Mouse (Mus musculus): ENCODE data around the gene Slc7a8. TPM values are rescaled to one million over a fixed set of nuclear protein-coding genes. Genes with fewer than 3 reads are reported as not detected.

Slc7a8 gene
- polyA plus RNA-seq, 1 experiment from 2014 or later, result 3.9 TPM

GRCm38 (mm10) chr14:54728823-54729653 lies 52.7 kb downstream of the Slc7a8 start:
- H3K4me1 ChIP-seq, result no peaks in the 10 kb centered on the region
- no peak overlapping the region for H3K9ac ChIP-seq
- no peaks in the 10 kb centered on the region for H3K9me3 ChIP-seq (replicated peaks)
- no peak overlapping the region for H3K4me3 ChIP-seq
- H3K27me3 ChIP-seq, result no peaks in the 10 kb centered on the region
- no peak overlapping the region for H3K27ac ChIP-seq
- H3K36me3 ChIP-seq, result no peaks in the 10 kb centered on the region
- WGBS, result 69% methylated on average over 13 of the region's 13 CpGs
- H3K4me2 ChIP-seq (replicated peaks), result no peak overlapping the region
- ATAC-seq (ENCODE audit: low FRiP score), result no peak

DNA sequence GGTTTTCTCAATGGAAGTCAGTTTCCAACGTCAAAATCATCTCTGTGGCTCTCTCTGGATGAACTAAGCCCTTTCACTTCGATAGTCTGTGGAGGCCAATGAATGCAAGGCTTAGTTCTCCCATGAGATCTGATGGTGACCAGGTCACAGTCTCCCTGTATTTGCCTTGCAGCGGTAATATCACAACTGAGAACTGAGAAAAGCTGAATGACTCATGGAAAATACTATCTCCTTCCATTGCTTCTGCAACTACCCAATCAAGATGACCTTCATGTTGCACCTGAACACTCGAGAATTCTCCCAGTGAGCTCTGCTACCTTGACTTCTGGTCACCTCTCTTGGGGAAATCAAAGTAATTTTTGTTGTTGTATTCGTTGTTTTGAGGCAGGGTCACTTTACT lies 54.2 kb downstream of the Slc7a8 start:
- H3K36me3 ChIP-seq, result no peaks in the 10 kb centered on the region
- 80% methylated on average over 5 of the region's 5 CpGs for WGBS
- no peak overlapping the region for H3K27ac ChIP-seq
- no peaks in the 10 kb centered on the region for H3K9me3 ChIP-seq (replicated peaks)
- no peak for ATAC-seq (ENCODE audit: low FRiP score)
- H3K4me1 ChIP-seq, result no peaks in the 10 kb centered on the region
- H3K27me3 ChIP-seq, result no peaks in the 10 kb centered on the region
- no peak overlapping the region for H3K4me2 ChIP-seq (replicated peaks)
- no peak overlapping the region for H3K4me3 ChIP-seq
- H3K9ac ChIP-seq, result no peak overlapping the region

DNA sequence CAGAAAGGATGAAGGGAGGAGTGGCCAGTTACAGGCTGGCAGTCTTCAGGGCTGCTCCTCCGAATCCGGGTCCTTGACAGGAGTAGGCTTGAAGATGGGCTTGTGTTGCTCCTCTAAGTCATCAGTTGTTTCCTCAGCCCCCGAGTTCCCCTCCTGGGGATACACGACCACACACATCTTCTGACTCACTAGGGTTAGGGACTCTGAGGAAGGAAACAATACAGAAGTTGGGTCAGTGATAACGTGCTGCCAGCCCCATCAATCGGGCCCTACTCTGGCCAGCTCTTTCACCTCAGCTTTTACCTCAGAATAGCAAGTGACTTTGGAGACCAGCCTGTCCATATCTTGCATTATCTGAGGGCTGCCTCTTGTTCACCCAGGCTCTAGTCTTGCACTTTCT lies 57.7 kb downstream of the Slc7a8 start:
- H3K4me3 ChIP-seq, result no peak overlapping the region
- no peaks in the 10 kb centered on the region for H3K36me3 ChIP-seq
- no peak overlapping the region for H3K27ac ChIP-seq
- no peaks in the 10 kb centered on the region for H3K4me1 ChIP-seq
- H3K9ac ChIP-seq, result no peak overlapping the region
- no peaks in the 10 kb centered on the region for H3K27me3 ChIP-seq
- H3K4me2 ChIP-seq (replicated peaks), result no peak overlapping the region
- ATAC-seq (ENCODE audit: low FRiP score), result no peak
- WGBS, result 78% methylated on average over 6 of the region's 6 CpGs
- no peaks in the 10 kb centered on the region for H3K9me3 ChIP-seq (replicated peaks)

DNA sequence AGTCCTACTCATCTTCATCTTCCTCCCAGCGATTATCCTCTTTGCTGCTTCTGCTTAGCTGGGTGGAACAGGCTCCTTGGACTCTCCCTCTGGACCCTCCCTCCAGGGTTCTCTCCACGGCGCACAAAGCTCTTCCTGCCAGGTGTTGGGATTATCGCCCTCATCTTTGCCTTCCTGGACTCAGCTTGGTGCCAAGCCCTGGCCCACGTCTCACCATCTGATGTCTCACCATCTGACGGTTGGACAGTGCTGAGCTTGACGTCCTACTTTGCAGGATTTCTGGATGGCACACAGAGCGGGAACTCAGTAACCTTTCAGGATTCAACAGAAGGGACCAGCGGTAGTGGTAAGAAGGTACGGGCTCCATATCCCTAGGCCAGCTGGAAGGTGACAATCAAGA lies 60.0 kb downstream of the Slc7a8 start:
- Histone ChIP-seq H3K27ac (no peak overlapping the region), H3K4me1 (no peaks in the 10 kb centered on the region), H3K9me3 (replicated peaks) (no peaks in the 10 kb centered on the region), H3K4me3 (no peak overlapping the region), H3K36me3 (no peaks in the 10 kb centered on the region), H3K9ac (no peak overlapping the region), H3K4me2 (replicated peaks) (no peak overlapping the region), H3K27me3 (no peaks in the 10 kb centered on the region)
- no peak for ATAC-seq (ENCODE audit: low FRiP score)
- 84% methylated on average over 10 of the region's 10 CpGs for WGBS

GRCm38 (mm10) chr14:54720654-54721350 lies 60.9 kb downstream of the Slc7a8 start:
- no peak overlapping the region for H3K9ac ChIP-seq
- H3K27ac ChIP-seq, result no peak overlapping the region
- H3K27me3 ChIP-seq, result no peaks in the 10 kb centered on the region
- 84% methylated on average over 7 of the region's 7 CpGs for WGBS
- H3K4me2 ChIP-seq (replicated peaks), result no peak overlapping the region
- no peaks in the 10 kb centered on the region for H3K4me1 ChIP-seq
- no peak for ATAC-seq (ENCODE audit: low FRiP score)
- H3K4me3 ChIP-seq, result no peak overlapping the region
- no peaks in the 10 kb centered on the region for H3K9me3 ChIP-seq (replicated peaks)
- no peaks in the 10 kb centered on the region for H3K36me3 ChIP-seq

- Histone ChIP-seq H3K4me1 (no peaks in the 10 kb centered on the region), H3K9me3 (replicated peaks) (no peaks in the 10 kb centered on the region), H3K4me3 (no peak overlapping the region), H3K9ac (no peak overlapping the region), H3K36me3 (no peaks in the 10 kb centered on the region), H3K4me2 (replicated peaks) (no peak overlapping the region), H3K27me3 (no peaks in the 10 kb centered on the region), H3K27ac (no peak overlapping the region)
- 90% methylated on average over 11 of the region's 11 CpGs for WGBS
- ATAC-seq (ENCODE audit: low FRiP score), result no peak
Observed at GRCm38 (mm10) chr14:54720041-54720440, 61.7 kb downstream of the Slc7a8 start.

GRCm38 (mm10) chr14:54715402-54715801 lies 66.3 kb downstream of the Slc7a8 start:
- Histone ChIP-seq H3K4me1 (peaks cover 6% of the 10 kb centered on the region), H3K9me3 (replicated peaks) (no peaks in the 10 kb centered on the region), H3K36me3 (no peaks in the 10 kb centered on the region), H3K4me2 (replicated peaks) (peak overlapping the region; percentile 70; the same call in 1 of the 2 replicates), H3K9ac (no peak overlapping the region), H3K27ac (no peak overlapping the region), H3K27me3 (no peaks in the 10 kb centered on the region), H3K4me3 (no peak overlapping the region)
- no peak for ATAC-seq (ENCODE audit: low FRiP score)
- WGBS, result 77% methylated on average over 1 of the region's 1 CpGs

GRCm38 (mm10) chr14:54714617-54715081 lies 67.1 kb downstream of the Slc7a8 start:
- peak; percentile 56 for ATAC-seq (ENCODE audit: low FRiP score)
- H3K4me2 ChIP-seq (replicated peaks), result peak overlapping the region; percentile 70
- H3K27me3 ChIP-seq, result no peaks in the 10 kb centered on the region
- H3K27ac ChIP-seq, result no peak overlapping the region; the same call in 1 of the 2 replicates
- H3K4me3 ChIP-seq, result peak overlapping the region; percentile 32
- H3K4me1 ChIP-seq, result peaks cover 8% of the 10 kb centered on the region
- H3K9me3 ChIP-seq (replicated peaks), result no peaks in the 10 kb centered on the region
- H3K36me3 ChIP-seq, result no peaks in the 10 kb centered on the region
- peak overlapping the region; percentile 37 for H3K9ac ChIP-seq
- WGBS, result 4% methylated on average over 15 of the region's 15 CpGs

GRCm38 (mm10) chr14:54714121-54714520 lies 67.6 kb downstream of the Slc7a8 start:
- Histone ChIP-seq H3K9ac (peak overlapping the region; percentile 37), H3K27ac (no peak overlapping the region; the same call in 1 of the 2 replicates)
- 1% methylated on average over 13 of the region's 13 CpGs for WGBS

GRCm38 (mm10) chr14:54712861-54713260 lies 68.9 kb downstream of the Slc7a8 start:
- H3K9ac ChIP-seq, result no peak overlapping the region
- H3K4me1 ChIP-seq, result peaks cover 8% of the 10 kb centered on the region
- ATAC-seq (ENCODE audit: low FRiP score), result no peak
- no peak overlapping the region for H3K4me2 ChIP-seq (replicated peaks)
- 78% methylated on average over 8 of the region's 8 CpGs for WGBS
- H3K36me3 ChIP-seq, result no peaks in the 10 kb centered on the region
- H3K4me3 ChIP-seq, result no peak overlapping the region
- no peak overlapping the region for H3K27ac ChIP-seq
- no peaks in the 10 kb centered on the region for H3K27me3 ChIP-seq
- H3K9me3 ChIP-seq (replicated peaks), result no peaks in the 10 kb centered on the region

More at GRCm38 (mm10) chr14:54714121-54714520, 67.6 kb downstream of the Slc7a8 start:
- H3K4me2 ChIP-seq (replicated peaks), result peak overlapping the region; percentile 70
- no peaks in the 10 kb centered on the region for H3K36me3 ChIP-seq
- peak overlapping the region; percentile 32 for H3K4me3 ChIP-seq
- no peaks in the 10 kb centered on the region for H3K9me3 ChIP-seq (replicated peaks)
- ATAC-seq (ENCODE audit: low FRiP score), result peak; percentile 53
- no peaks in the 10 kb centered on the region for H3K27me3 ChIP-seq
- H3K4me1 ChIP-seq, result peaks cover 8% of the 10 kb centered on the region

DNA sequence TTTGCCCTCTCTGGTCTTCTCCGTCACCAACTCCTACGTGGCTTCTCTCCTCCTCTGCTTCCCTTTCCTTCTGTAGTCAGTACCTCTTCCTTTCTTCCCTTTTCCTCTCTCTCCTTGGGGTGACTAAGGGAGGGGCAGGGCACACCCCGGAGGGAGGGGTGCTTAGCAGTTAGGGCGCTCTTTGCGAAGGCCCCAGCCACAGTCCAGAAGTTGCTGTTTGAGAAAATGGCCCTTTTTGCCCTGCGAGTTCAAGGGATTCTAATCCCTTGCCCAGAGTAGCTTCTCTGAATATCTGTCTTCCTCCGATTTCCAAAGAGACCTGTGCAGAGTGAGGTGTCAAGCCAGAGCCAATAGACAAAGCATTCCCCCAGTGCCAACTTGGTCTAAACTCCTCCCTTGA lies 69.7 kb downstream of the Slc7a8 start, which contains the start of gene Cebpe:
Gene Cebpe (minus strand): TSS at position 101 of the 400 bp plus-strand sequence.
- Histone ChIP-seq H3K27me3 (0 out of 2 replicates have a peak, but pooled peaks cover under 1% of the 10 kb centered on the region), H3K9me3 (replicated peaks) (no peaks in the 10 kb centered on the region), H3K27ac (no peak within 1 kb of the TSS), H3K36me3 (no peaks in the 10 kb centered on the region), H3K9ac (no peak within 1 kb of the TSS; the same call in 1 of the 2 replicates), H3K4me2 (replicated peaks) (no peak within 1 kb of the TSS), H3K4me1 (peaks cover 8% of the 10 kb centered on the region), H3K4me3 (no peak within 1 kb of the TSS)
- ATAC-seq (ENCODE audit: low FRiP score), result no peak
- 86% methylated on average over 7 of the region's 7 CpGs for WGBS

DNA sequence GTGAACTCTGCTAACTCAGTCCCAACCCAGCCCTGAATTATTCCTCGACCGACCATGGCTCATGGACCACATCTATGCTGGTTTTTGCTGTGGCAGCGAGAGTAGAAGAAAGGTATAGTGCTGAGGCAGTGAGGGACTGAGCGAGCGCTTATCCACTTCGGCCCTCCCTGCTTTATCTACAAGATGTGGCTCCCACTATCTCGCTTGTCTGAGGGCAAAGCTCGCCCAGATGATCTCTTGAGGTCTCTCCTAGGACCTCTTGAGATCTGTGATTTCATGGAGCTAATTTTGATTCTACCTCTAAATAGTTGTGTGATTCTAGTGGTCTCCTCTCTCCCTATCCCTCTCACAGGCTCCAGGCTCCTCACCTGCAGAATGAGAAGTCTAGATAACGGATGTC lies 72.7 kb downstream of the Slc7a8 start:
- Histone ChIP-seq H3K9me3 (replicated peaks) (no peaks in the 10 kb centered on the region), H3K36me3 (no peaks in the 10 kb centered on the region), H3K9ac (no peak overlapping the region), H3K4me1 (peaks cover 5% of the 10 kb centered on the region), H3K4me2 (replicated peaks) (no peak overlapping the region), H3K4me3 (no peak overlapping the region), H3K27me3 (0 out of 2 replicates have a peak, but pooled peaks cover 3% of the 10 kb centered on the region), H3K27ac (no peak overlapping the region)
- ATAC-seq (ENCODE audit: low FRiP score), result no peak
- 91% methylated on average over 9 of the region's 9 CpGs for WGBS

Data from hindbrain, embryonic 12.5 days (tissue).